In the genomic region with DNA sequence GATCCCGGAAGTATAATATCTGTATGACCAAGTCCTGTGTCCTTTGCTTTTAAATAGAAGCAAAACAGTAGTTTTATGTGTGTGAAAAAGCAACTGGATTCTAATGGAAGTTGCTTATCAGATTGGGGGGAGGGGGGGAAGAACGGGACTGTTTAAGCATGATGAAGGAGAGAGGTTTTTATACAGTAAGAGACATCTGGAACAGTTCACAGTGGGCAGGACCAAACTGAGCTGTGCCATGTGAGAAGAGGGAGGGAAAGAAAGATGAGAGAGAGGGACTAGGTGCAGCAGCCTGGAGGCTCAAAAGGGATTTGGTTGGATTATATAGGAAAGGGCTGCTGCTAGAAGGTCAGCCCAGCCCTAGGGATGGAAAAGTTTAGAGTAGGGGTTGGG, we compare ENCODE assay signal across 8 mouse cellular contexts. TPM values are rescaled to one million over a fixed set of nuclear protein-coding genes. Genes with fewer than 3 reads are reported as not detected.
DNase-seq lines count a peak whose midpoint lies in the region; ATAC-seq lines count a peak whose summit lies in the region.

No protein-coding gene starts in this region.

- H3K4me2 ChIP-seq in intestine, embryonic 15.5 days (replicated peaks) = peak overlapping the region; percentile 75
- peak overlapping the region; percentile 56 for H3K4me2 ChIP-seq in midbrain, embryonic 16.5 days (ENCODE audit: low read length)

- peak; percentile 22 for DNase-seq in cerebellum, adult 9-11 months
- DNase-seq in cerebellum, adult 9-10 months = no peak
- DNase-seq in thymus, postnatal 14 days = peak; percentile 8
- DNase-seq in thymus, postnatal 10 days (ENCODE audit: low spot score in 2 of 2) = no peak
- DNase-seq in left cerebral cortex, adult 11 months (ENCODE audit: low spot score) = no peak
- DNase-seq in ovary, postnatal 14 days (ENCODE audit: low spot score) = no peak

- no peaks in the 10 kb centered on the region for H3K27me3 ChIP-seq in intestine, embryonic 15.5 days (replicated peaks)
- no peaks in the 10 kb centered on the region for H3K27me3 ChIP-seq in midbrain, embryonic 16.5 days (ENCODE audit: control insufficient read depth, insufficient read depth, low read depth, low read length)

- no peaks in the 10 kb centered on the region for H3K9me3 ChIP-seq in intestine, embryonic 15.5 days
- no peaks in the 10 kb centered on the region for H3K9me3 ChIP-seq in midbrain, embryonic 16.5 days (replicated peaks; ENCODE audit: control insufficient read depth, low read length, poor library complexity, severe bottlenecking)

- H3K4me1 ChIP-seq in intestine, embryonic 15.5 days (replicated peaks) = no peaks in the 10 kb centered on the region
- H3K4me1 ChIP-seq in midbrain, embryonic 16.5 days (ENCODE audit: control insufficient read depth, insufficient read depth, low read length) = peaks cover 9% of the 10 kb centered on the region

- peak overlapping the region; percentile 60 for H3K4me3 ChIP-seq in intestine, embryonic 15.5 days (replicated peaks)
- H3K4me3 ChIP-seq in midbrain, embryonic 16.5 days (ENCODE audit: low read depth, low read length) = peak overlapping the region; percentile 68

- no peaks in the 10 kb centered on the region for H3K36me3 ChIP-seq in intestine, embryonic 15.5 days
- H3K36me3 ChIP-seq in midbrain, embryonic 16.5 days (ENCODE audit: control insufficient read depth, insufficient read depth, low read length) = no peaks in the 10 kb centered on the region; the same call in 1 of the 2 replicates

- 2% methylated on average over 2 of the region's 2 CpGs for WGBS in intestine, embryonic 15.5 days
- WGBS in midbrain, embryonic 16.5 days = 3% methylated on average over 2 of the region's 2 CpGs

- H3K27ac ChIP-seq in intestine, embryonic 15.5 days = peak overlapping the region; percentile 37
- H3K27ac ChIP-seq in midbrain, embryonic 16.5 days (ENCODE audit: low read length) = peak overlapping the region; percentile 81

- H3K9ac ChIP-seq in intestine, embryonic 15.5 days = no peak overlapping the region; the same call in 1 of the 2 replicates
- peak overlapping the region; percentile 71; the same call in 1 of the 2 replicates for H3K9ac ChIP-seq in midbrain, embryonic 16.5 days (ENCODE audit: low read depth, low read length)

- ATAC-seq in intestine, embryonic 15.5 days = peak; percentile 86
- peak; percentile 88 for ATAC-seq in midbrain, embryonic 16.5 days

RNA-seq across cellular contexts. Expression of a gene that starts 0.5 kb away (rescaled TPM):
- 17.6 and 21.0 TPM in 2 replicates for polyA plus RNA-seq in intestine, embryonic 15.5 days (2015; fragmentation: Nextera tagmentation; extraction: Ambion mirVana)
- polyA plus RNA-seq in midbrain, embryonic 16.5 days (2015; fragmentation: Nextera tagmentation; extraction: Ambion mirVana) = 35.2 and 39.4 TPM in 2 replicates

RNA-seq across cellular contexts. Expression of a gene that starts 32.5 kb away (rescaled TPM):
- polyA plus RNA-seq in intestine, embryonic 15.5 days (2015; fragmentation: Nextera tagmentation; extraction: Ambion mirVana) = 10.2 and 12.1 TPM in 2 replicates
- 10.2 and 10.5 TPM in 2 replicates for polyA plus RNA-seq in midbrain, embryonic 16.5 days (2015; fragmentation: Nextera tagmentation; extraction: Ambion mirVana)

Comparison
In these comparisons a context has a peak if more than half of its experiments do, and no peak if none do; other contexts are left out.
1. DNase-seq: peak in cerebellum, adult 9-11 months (single experiment) and thymus, postnatal 14 days (single experiment); none in cerebellum, adult 9-10 months (single experiment), thymus, postnatal 10 days (0 of 2), left cerebral cortex, adult 11 months (single experiment) and ovary, postnatal 14 days (single experiment).